Mouse (Mus musculus): ENCODE measurements around the gene D930048N14Rik. TPM values are rescaled to one million over a fixed set of nuclear protein-coding genes. Genes with fewer than 3 reads are reported as not detected.
A peak's percentile ranks its signal among the peaks of the same experiment; 100 is the strongest.
"Not testable (repeated sequence)": the region's sequence is repeated elsewhere in the genome, so short reads cannot be mapped to it uniquely, and the experiment has no call there.

D930048N14Rik gene
- total RNA-seq, 1 experiment = 4.1 TPM

GRCm38 (mm10) chr11:51607096-51607738, 43.5 kb upstream of the D930048N14Rik start:
- Histone ChIP-seq H3K27ac (ENCODE audit: insufficient read depth, low read depth, low read length, poor library complexity, severe bottlenecking) (peak overlapping the region; percentile 59), H3K9me3 (ENCODE audit: control insufficient read depth, insufficient read depth, low read depth, low read length) (no peaks in the 10 kb centered on the region), H3K4me1 (ENCODE audit: control insufficient read depth in 2 of 2, insufficient read depth in 2 of 2, low read length in 2 of 2, poor library complexity in 1 of 2) (peaks cover 1 to 7% of the 10 kb centered on the region in 2 experiments; a peak in 1 of 4 replicates), H3K4me3 (ENCODE audit: insufficient read depth in 1 of 2, low read depth in 1 of 2, low read length in 2 of 2, poor library complexity in 1 of 2, severe bottlenecking in 1 of 2) (peak overlapping the region; percentile 63 to 70), H3K9ac (ENCODE audit: insufficient read depth, low read depth, low read length, poor library complexity, severe bottlenecking) (peak overlapping the region; percentile 73), H3K36me3 (ENCODE audit: control insufficient read depth, insufficient read depth, low read length, poor library complexity, severe bottlenecking) (peaks cover 37% of the 10 kb centered on the region)
- DNase-seq (ENCODE audit: low read depth, low spot score) = no peak
- TF ChIP-seq MAFK (IDR thresholded peaks at IDR 0.05; ENCODE audit: insufficient read depth, low read depth, low read length) = no peak
- TF ChIP-seq ZC3H11A (IDR thresholded peaks at IDR 0.05; ENCODE audit: borderline replicate concordance, low read depth, low read length) = no peak
- no peak for TF ChIP-seq CHD2 (IDR thresholded peaks at IDR 0.05; ENCODE audit: low read depth, low read length)
- no peak for TF ChIP-seq ZNF384 (IDR thresholded peaks at IDR 0.05; ENCODE audit: low read depth, low read length)
- TF ChIP-seq HCFC1 (IDR thresholded peaks at IDR 0.05; ENCODE audit: borderline replicate concordance, insufficient read depth, low read length) = no peak
- in situ Hi-C loops (cut with MboI; ENCODE audit: low sequenced_read_pairs in 2 of 2, unreplicated experiment in 2 of 2) = no loop called here

GRCm38 (mm10) chr11:51609266-51609909, 41.4 kb upstream of the D930048N14Rik start:
- TF ChIP-seq ZNF384 (IDR thresholded peaks at IDR 0.05; ENCODE audit: low read depth, low read length) = no peak
- TF ChIP-seq MAFK (IDR thresholded peaks at IDR 0.05; ENCODE audit: insufficient read depth, low read depth, low read length) = no peak
- TF ChIP-seq ZC3H11A (IDR thresholded peaks at IDR 0.05; ENCODE audit: borderline replicate concordance, low read depth, low read length) = no peak
- no peak for TF ChIP-seq CHD2 (IDR thresholded peaks at IDR 0.05; ENCODE audit: low read depth, low read length)
- no peak for DNase-seq (ENCODE audit: low read depth, low spot score)
- Histone ChIP-seq H3K27ac (ENCODE audit: insufficient read depth, low read depth, low read length, poor library complexity, severe bottlenecking) (no peak overlapping the region), H3K4me3 (ENCODE audit: insufficient read depth in 1 of 2, low read depth in 1 of 2, low read length in 2 of 2, poor library complexity in 1 of 2, severe bottlenecking in 1 of 2) (no peak overlapping the region), H3K4me1 (ENCODE audit: control insufficient read depth in 2 of 2, insufficient read depth in 2 of 2, low read length in 2 of 2, poor library complexity in 1 of 2) (peaks cover 2 to 5% of the 10 kb centered on the region in 2 experiments; a peak in 1 of 4 replicates), H3K9ac (ENCODE audit: insufficient read depth, low read depth, low read length, poor library complexity, severe bottlenecking) (no peak overlapping the region), H3K9me3 (ENCODE audit: control insufficient read depth, insufficient read depth, low read depth, low read length) (no peaks in the 10 kb centered on the region), H3K36me3 (ENCODE audit: control insufficient read depth, insufficient read depth, low read length, poor library complexity, severe bottlenecking) (peaks cover 15% of the 10 kb centered on the region)
- in situ Hi-C loops (cut with MboI; ENCODE audit: low sequenced_read_pairs in 2 of 2, unreplicated experiment in 2 of 2) = no loop called here

GRCm38 (mm10) chr11:51609940-51610339, 40.8 kb upstream of the D930048N14Rik start:
- in situ Hi-C loops (cut with MboI; ENCODE audit: low sequenced_read_pairs in 2 of 2, unreplicated experiment in 2 of 2) = loop anchor here in 1 of 2 experiments (10.0 kb wide), 1 partner anchor 75 kb away; the partner anchor contains the start of gene 0610009B22Rik
- not testable (repeated sequence) for H3K9me3 ChIP-seq (ENCODE audit: control insufficient read depth, insufficient read depth, low read depth, low read length); H3K9ac ChIP-seq (ENCODE audit: insufficient read depth, low read depth, low read length, poor library complexity, severe bottlenecking); H3K4me3 ChIP-seq (ENCODE audit: insufficient read depth in 1 of 2, low read depth in 1 of 2, low read length in 2 of 2, poor library complexity in 1 of 2, severe bottlenecking in 1 of 2); DNase-seq (ENCODE audit: low read depth, low spot score); H3K27ac ChIP-seq (ENCODE audit: insufficient read depth, low read depth, low read length, poor library complexity, severe bottlenecking); H3K4me1 ChIP-seq (ENCODE audit: control insufficient read depth in 2 of 2, insufficient read depth in 2 of 2, low read length in 2 of 2, poor library complexity in 1 of 2)
- H3K36me3 ChIP-seq (ENCODE audit: control insufficient read depth, insufficient read depth, low read length, poor library complexity, severe bottlenecking) = peaks cover 10% of the 10 kb centered on the region

GRCm38 (mm10) chr11:51614256-51614655, 36.5 kb upstream of the D930048N14Rik start:
- Histone ChIP-seq H3K27ac (ENCODE audit: insufficient read depth, low read depth, low read length, poor library complexity, severe bottlenecking) (no peak overlapping the region), H3K9me3 (ENCODE audit: control insufficient read depth, insufficient read depth, low read depth, low read length) (no peaks in the 10 kb centered on the region), H3K9ac (ENCODE audit: insufficient read depth, low read depth, low read length, poor library complexity, severe bottlenecking) (peak overlapping the region; percentile 41; the same call in 1 of the 2 replicates), H3K4me3 (ENCODE audit: insufficient read depth in 1 of 2, low read depth in 1 of 2, low read length in 2 of 2, poor library complexity in 1 of 2, severe bottlenecking in 1 of 2) (peak overlapping the region in 1 of 2 experiments; percentile 10; a peak in 1 of 4 replicates), H3K4me1 (ENCODE audit: control insufficient read depth in 2 of 2, insufficient read depth in 2 of 2, low read length in 2 of 2, poor library complexity in 1 of 2) (peaks cover 2 to 7% of the 10 kb centered on the region in 2 experiments; a peak in 2 of 4 replicates), H3K36me3 (ENCODE audit: control insufficient read depth, insufficient read depth, low read length, poor library complexity, severe bottlenecking) (no peaks in the 10 kb centered on the region)
- DNase-seq (ENCODE audit: low read depth, low spot score) = no peak
- no peak for TF ChIP-seq MAFK (IDR thresholded peaks at IDR 0.05; ENCODE audit: insufficient read depth, low read depth, low read length)
- no peak for TF ChIP-seq CHD2 (IDR thresholded peaks at IDR 0.05; ENCODE audit: low read depth, low read length)
- no peak for TF ChIP-seq HCFC1 (IDR thresholded peaks at IDR 0.05; ENCODE audit: borderline replicate concordance, insufficient read depth, low read length)
- no peak for TF ChIP-seq ZC3H11A (IDR thresholded peaks at IDR 0.05; ENCODE audit: borderline replicate concordance, low read depth, low read length)
- no peak for TF ChIP-seq ZNF384 (IDR thresholded peaks at IDR 0.05; ENCODE audit: low read depth, low read length)
- in situ Hi-C loops (cut with MboI; ENCODE audit: low sequenced_read_pairs in 2 of 2, unreplicated experiment in 2 of 2) = loop anchor here in 1 of 2 experiments (10.0 kb wide), 1 partner anchor 71 kb away; the partner anchor contains the start of gene 0610009B22Rik
